Mouse (Mus musculus) liver, postnatal 0 days (tissue): Measurements from ENCODE around the gene Gdf2. TPM values are rescaled to one million over a fixed set of nuclear protein-coding genes. Genes with fewer than 3 reads are reported as not detected.
A peak's percentile ranks its signal among the peaks of the same experiment; 100 is the strongest.

Experiments used
- ATAC-seq: fragments of 200-750 bp; cut with Nextera tagmentation; 2 replicates; pipeline ENCODE4 v1.8.0; 2017; ENCODE audit warnings: mild to moderate bottlenecking, moderate library complexity
- DNase-seq: peaks from one replicate; pipeline ENCODE4 v3.0.0-alpha.2; 2016
- H3K27ac ChIP-seq: fragments of 300-500 bp; sonication (generic); 2 replicates; pipeline ENCODE4 v1.5.1; 2014; ENCODE audit warnings: antibody characterized with exemption, moderate library complexity, mild to moderate bottlenecking, low read depth
- H3K27me3 ChIP-seq: fragments of 300-500 bp; sonication (generic); 2 replicates; pipeline ENCODE4 v1.6.1; 2014; ENCODE audit warnings: low read length, control low read depth, mixed read lengths; ENCODE audit not compliant: insufficient read depth
- H3K36me3 ChIP-seq: fragments of 300-500 bp; sonication (generic); replicated peaks from 2 replicates; pipeline ENCODE4 v1.6.1; 2014; ENCODE audit warnings: mild to moderate bottlenecking, control low read depth, low read length, moderate library complexity, mixed read lengths; ENCODE audit not compliant: insufficient read depth
- H3K4me1 ChIP-seq: fragments of 300-500 bp; sonication (generic); 2 replicates; pipeline ENCODE4 v1.6.1; 2014; ENCODE audit warnings: antibody characterized with exemption, mild to moderate bottlenecking, control low read depth; ENCODE audit not compliant: insufficient read depth
- H3K4me2 ChIP-seq: fragments of 300-500 bp; sonication (generic); 2 replicates; pipeline ENCODE4 v1.6.1; 2014; ENCODE audit warnings: low read depth, mild to moderate bottlenecking, low read length, moderate library complexity, mixed read lengths
- H3K4me3 ChIP-seq: fragments of 300-500 bp; sonication (generic); 2 replicates; pipeline ENCODE4 v1.5.1; 2014; ENCODE audit warnings: low read depth, low read length
- H3K9ac ChIP-seq: fragments of 300-500 bp; sonication (generic); replicated peaks from 2 replicates; pipeline ENCODE4 v1.6.1; 2014; ENCODE audit warnings: mild to moderate bottlenecking, moderate library complexity
- H3K9me3 ChIP-seq: fragments of 300-500 bp; sonication (generic); 2 replicates; pipeline ENCODE4 v1.6.1; 2016; ENCODE audit warnings: mild to moderate bottlenecking, control low read depth, low read length, mixed read lengths
- CTCF ChIP-seq: sonication (generic); IDR thresholded peaks from 2 replicates; pipeline ENCODE4 v1.5.1; 2016; ENCODE audit warnings: antibody characterized with exemption, low read depth
- EP300 ChIP-seq: IDR thresholded peaks from 2 replicates; pipeline ENCODE4 v1.6.1; 2016; ENCODE audit warnings: antibody characterized with exemption, low read depth, mild to moderate bottlenecking
- WGBS: fragments of 180-500 bp; shearing (Covaris S2); extraction: QIAGEN DNeasy Blood & Tissue Kit; methylation state at CpG from one replicate; pipeline ENCODE4 v1.1.7; 2014; ENCODE audit not compliant: insufficient replicate concordance; 5-methylcytosine and 5-hydroxymethylcytosine counted together
- polyA plus RNA-seq: library from polyadenylated mRNA; unstranded; fragments of >200 nt; fragmentation: Nextera tagmentation; extraction: Ambion mirVana; gene quantifications from 2 replicates; pipeline ENCODE4 v1.2.1, GENCODE M21; 2015

The Gdf2 gene
- polyA plus RNA-seq, 1 experiment from 2014 or later, result 10.5 TPM

DNA sequence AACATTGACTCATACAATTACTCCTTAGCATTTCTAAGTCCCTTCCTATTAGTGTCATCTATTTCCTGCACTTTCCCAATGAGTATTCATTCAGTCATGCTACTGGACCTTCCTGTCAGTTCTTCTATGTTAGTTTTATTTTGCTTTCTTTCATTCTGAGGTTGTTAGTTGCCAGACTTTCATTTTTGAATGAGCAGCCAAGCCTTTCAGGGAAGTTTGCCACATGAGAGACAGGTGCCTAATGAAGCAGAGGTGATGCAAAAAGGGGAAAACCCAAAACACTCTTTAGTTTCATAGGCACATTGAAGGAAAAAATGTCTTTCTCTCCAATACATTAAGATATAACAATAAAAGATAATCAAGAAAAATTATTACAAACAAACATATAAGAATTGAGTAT lies 36.0 kb upstream of the Gdf2 start:
- ATAC-seq, result no peak
- TF ChIP-seq EP300 (no peak), CTCF (no peak)
- no peaks in the 10 kb centered on the region for H3K4me1 ChIP-seq
- no peaks in the 10 kb centered on the region for H3K9me3 ChIP-seq
- no peak overlapping the region for H3K9ac ChIP-seq
- no peaks in the 10 kb centered on the region for H3K27me3 ChIP-seq
- DNase-seq, result no peak
- no peak overlapping the region for H3K27ac ChIP-seq
- no peaks in the 10 kb centered on the region for H3K36me3 ChIP-seq
- no peak overlapping the region for H3K4me2 ChIP-seq
- H3K4me3 ChIP-seq, result no peak overlapping the region

GRCm38 (mm10) chr14:33913727-33914126 lies 27.1 kb upstream of the Gdf2 start:
- no peaks in the 10 kb centered on the region for H3K9me3 ChIP-seq
- TF ChIP-seq CTCF (peak; percentile 65), EP300 (no peak)
- no peaks in the 10 kb centered on the region for H3K36me3 ChIP-seq
- ATAC-seq, result no peak
- H3K27me3 ChIP-seq, result peaks cover 4% of the 10 kb centered on the region; the same call in 1 of the 2 replicates
- H3K4me3 ChIP-seq, result no peak overlapping the region
- H3K4me2 ChIP-seq, result no peak overlapping the region
- 29% methylated on average over 3 of the region's 3 CpGs for WGBS
- H3K4me1 ChIP-seq, result no peaks in the 10 kb centered on the region
- H3K27ac ChIP-seq, result no peak overlapping the region
- H3K9ac ChIP-seq, result no peak overlapping the region
- peak; percentile 53 for DNase-seq

GRCm38 (mm10) chr14:33914206-33914605 lies 26.6 kb upstream of the Gdf2 start:
- Histone ChIP-seq H3K27ac (no peak overlapping the region), H3K9me3 (no peaks in the 10 kb centered on the region), H3K36me3 (no peaks in the 10 kb centered on the region), H3K27me3 (peaks cover 4% of the 10 kb centered on the region; the same call in 1 of the 2 replicates), H3K4me3 (no peak overlapping the region), H3K9ac (no peak overlapping the region), H3K4me1 (no peaks in the 10 kb centered on the region), H3K4me2 (no peak overlapping the region)
- TF ChIP-seq EP300, result no peak
- no peak for TF ChIP-seq CTCF
- WGBS, result 74% methylated on average over 9 of the region's 9 CpGs
- DNase-seq (no peak), ATAC-seq (no peak)

DNA sequence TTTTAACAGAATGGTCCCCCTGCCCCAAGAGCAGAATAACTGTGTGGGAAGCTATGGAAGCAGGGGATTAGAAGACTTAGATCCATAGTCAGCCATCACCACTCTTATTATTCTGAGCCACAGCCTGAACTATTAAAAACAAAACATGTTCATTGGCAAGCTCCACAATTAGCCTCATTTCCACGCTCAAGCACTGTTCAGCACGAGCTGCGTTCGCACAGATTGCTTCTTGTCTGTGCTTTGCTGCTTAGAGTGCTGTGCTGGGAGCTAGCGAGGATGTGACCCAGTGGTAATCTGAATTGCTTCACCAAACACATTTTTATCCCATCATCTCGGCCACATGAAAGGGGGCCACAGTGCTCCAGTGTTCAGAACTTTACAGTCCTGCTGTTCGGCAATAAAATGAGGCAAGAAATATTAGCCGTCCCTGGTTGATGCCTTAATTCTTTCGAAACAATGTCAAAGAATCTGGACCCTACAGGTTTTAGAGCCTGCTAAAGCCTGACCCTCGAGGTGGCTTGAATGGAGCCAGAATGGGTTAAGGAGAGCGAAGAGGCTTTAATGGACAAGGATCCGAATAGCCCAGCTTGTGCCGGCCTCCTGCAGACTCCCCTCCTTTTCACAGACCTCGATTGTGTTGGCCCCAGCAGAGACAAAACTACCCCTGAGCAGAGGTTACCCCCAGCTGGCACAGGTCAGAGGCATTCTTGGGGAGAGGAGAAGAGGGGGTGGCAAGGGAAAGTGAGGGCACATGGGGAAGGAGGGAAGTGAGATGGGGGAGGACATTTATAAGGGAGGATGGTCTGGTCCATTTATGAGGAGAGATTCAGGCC lies 19.9 kb upstream of the Gdf2 start:
- Histone ChIP-seq H3K9me3 (no peaks in the 10 kb centered on the region), H3K4me3 (no peak overlapping the region), H3K9ac (no peak overlapping the region), H3K36me3 (no peaks in the 10 kb centered on the region), H3K27me3 (peaks cover 37% of the 10 kb centered on the region), H3K4me2 (no peak overlapping the region), H3K4me1 (no peaks in the 10 kb centered on the region), H3K27ac (no peak overlapping the region)
- WGBS, result 56% methylated on average over 14 of the region's 14 CpGs
- ATAC-seq (no peak), DNase-seq (no peak)
- TF ChIP-seq EP300, result no peak
- no peak for TF ChIP-seq CTCF

- WGBS, result 14% methylated on average over 8 of the region's 8 CpGs
- peak overlapping the region; percentile 49; the same call in 1 of the 2 replicates for H3K4me3 ChIP-seq
- peaks cover 37% of the 10 kb centered on the region for H3K27me3 ChIP-seq
- H3K9me3 ChIP-seq, result no peaks in the 10 kb centered on the region
- H3K36me3 ChIP-seq, result no peaks in the 10 kb centered on the region
- DNase-seq, result no peak
- H3K4me2 ChIP-seq, result peak overlapping the region; percentile 65; the same call in 1 of the 2 replicates
- no peaks in the 10 kb centered on the region for H3K4me1 ChIP-seq
- no peak overlapping the region for H3K27ac ChIP-seq
- TF ChIP-seq EP300 (no peak), CTCF (no peak)
- H3K9ac ChIP-seq, result no peak overlapping the region
- no peak for ATAC-seq
Observed at GRCm38 (mm10) chr14:33922771-33923167, 18.1 kb upstream of the Gdf2 start.

GRCm38 (mm10) chr14:33923168-33924070 lies 17.4 kb upstream of the Gdf2 start, which contains the start of gene Gdf10:
TSS of gene Gdf10 (plus strand) at chr14:33923587.
- no peaks in the 10 kb centered on the region for H3K9me3 ChIP-seq
- peaks cover 35% of the 10 kb centered on the region for H3K27me3 ChIP-seq
- no peak within 1 kb of the TSS for H3K9ac ChIP-seq
- TF ChIP-seq EP300, result no peak
- no peak for TF ChIP-seq CTCF
- no peak within 1 kb of the TSS for H3K27ac ChIP-seq
- 1% methylated on average over 67 of the region's 85 CpGs for WGBS
- no peaks in the 10 kb centered on the region for H3K4me1 ChIP-seq
- ATAC-seq, result peak; percentile 10; the same call in 1 of the 2 replicates
- H3K4me3 ChIP-seq, result peak within 1 kb of the TSS; percentile 49
- H3K4me2 ChIP-seq, result peak within 1 kb of the TSS; percentile 65
- no peak for DNase-seq
- H3K36me3 ChIP-seq, result no peaks in the 10 kb centered on the region
